Mouse (Mus musculus): ENCODE measurements around the gene Pklr. TPM values are rescaled to one million over a fixed set of nuclear protein-coding genes. Genes with fewer than 3 reads are reported as not detected.

Gene Pklr
- total and polyA plus RNA-seq, 3 experiments, result 53.2 to 185 (median 133) TPM

GRCm38 (mm10) chr3:89106881-89107280 lies 29.1 kb upstream of the Pklr start:
- TF ChIP-seq SMC3 (IDR thresholded peaks at IDR 0.05; ENCODE audit: low read depth, low read length) (no peak), TBP (IDR thresholded peaks at IDR 0.05; ENCODE audit: low read depth, low read length) (peak; percentile 77), SIN3A (IDR thresholded peaks at IDR 0.05; ENCODE audit: low read length) (peak; percentile 48; the same call in 1 of the 2 replicates), USF2 (IDR thresholded peaks at IDR 0.05; ENCODE audit: borderline replicate concordance in 1 of 2, insufficient read depth in 1 of 2, low read depth in 1 of 2, low read length in 2 of 2) (no peak), MEF2A (IDR thresholded peaks at IDR 0.05; ENCODE audit: extremely low read depth, insufficient replicate concordance, low read depth, low read length, poor library complexity, severe bottlenecking) (no peak), ETS1 (IDR thresholded peaks at IDR 0.05; ENCODE audit: low read depth, low read length) (0 out of 2 replicates have a peak, but pooled peaks have one; percentile 45), GATA1 (IDR thresholded peaks at IDR 0.05; ENCODE audit: low read depth, low read length) (peak; percentile 42; the same call in 1 of the 2 replicates), TAL1 (IDR thresholded peaks at IDR 0.05; ENCODE audit: low read length) (no peak), MAFK (IDR thresholded peaks at IDR 0.05; ENCODE audit: borderline replicate concordance, low read depth, low read length) (no peak), EP300 (IDR thresholded peaks at IDR 0.05; ENCODE audit: low read depth in 1 of 2, low read length in 2 of 2) (peak; percentile 43 to 56; a peak in 3 of 4 replicates), USF1 (IDR thresholded peaks at IDR 0.05; ENCODE audit: low read depth, low read length) (no peak), CTCF (IDR thresholded peaks at IDR 0.05 in 2 of 3, conservative IDR thresholded peaks at IDR 0.05 in 1 of 3; ENCODE audit: control insufficient read depth in 1 of 3, insufficient read depth in 1 of 3, low read depth in 2 of 3, low read length in 3 of 3, poor library complexity in 1 of 3, severe bottlenecking in 1 of 3) (no peak), MXI1 (IDR thresholded peaks at IDR 0.05; ENCODE audit: low read depth, low read length) (0 out of 2 replicates have a peak, but pooled peaks have one; percentile 19), HCFC1 (IDR thresholded peaks at IDR 0.05; ENCODE audit: low read depth, low read length) (0 out of 2 replicates have a peak, but pooled peaks have one; percentile 59), MAZ (IDR thresholded peaks at IDR 0.05; ENCODE audit: low read depth, low read length) (no peak), UBTF (IDR thresholded peaks at IDR 0.05; ENCODE audit: borderline replicate concordance, insufficient read depth, low read depth, low read length) (no peak), BHLHE40 (IDR thresholded peaks at IDR 0.05; ENCODE audit: borderline replicate concordance, low read depth, low read length) (no peak), MAX (IDR thresholded peaks at IDR 0.05; ENCODE audit: low read length) (peak; percentile 30; the same call in 1 of the 2 replicates), KAT2A (conservative IDR thresholded peaks at IDR 0.05; ENCODE audit: low read depth, low read length) (no peak), ELF1 (IDR thresholded peaks at IDR 0.05; ENCODE audit: low read depth, low read length) (0 out of 2 replicates have a peak, but pooled peaks have one; percentile 47), NELFE (IDR thresholded peaks at IDR 0.05; ENCODE audit: low read depth, low read length) (no peak), POLR2AphosphoS2 (IDR thresholded peaks at IDR 0.05; ENCODE audit: low read length) (no peak), POLR2A (IDR thresholded peaks at IDR 0.05; ENCODE audit: control insufficient read depth in 1 of 2, insufficient read depth in 1 of 2, low read depth in 1 of 2, low read length in 2 of 2, poor library complexity in 1 of 2) (peak in 1 of 2 experiments; percentile 43; a peak in 1 of 4 replicates)
- Histone ChIP-seq H3K4me1 (ENCODE audit: control insufficient read depth in 1 of 2, insufficient read depth in 2 of 2, low read length in 2 of 2) (peaks cover 15 to 18% of the 10 kb centered on the region in 2 experiments), H3K9me3 (replicated peaks; ENCODE audit: insufficient read depth, low read length) (no peaks in the 10 kb centered on the region), H3K27ac (ENCODE audit: control insufficient read depth, low read depth, low read length) (peak overlapping the region; percentile 80), H3K9ac (ENCODE audit: control insufficient read depth, low read depth, low read length, poor library complexity, severe bottlenecking) (peak overlapping the region; percentile 11), H3K27me3 (ENCODE audit: control insufficient read depth in 1 of 2, insufficient read depth in 2 of 2, low read length in 2 of 2) (no peaks in the 10 kb centered on the region), H3K4me3 (ENCODE audit: control insufficient read depth in 1 of 2, insufficient read depth in 1 of 2, low read depth in 2 of 2, low read length in 2 of 2) (peak overlapping the region in 1 of 2 experiments; percentile 17; a peak in 1 of 4 replicates), H3K36me3 (ENCODE audit: control insufficient read depth in 1 of 2, insufficient read depth in 2 of 2, low read length in 2 of 2) (peaks cover 0 to 20% of the 10 kb centered on the region in 2 experiments; a peak in 2 of 4 replicates), H3K79me2 (ENCODE audit: control insufficient read depth, insufficient read depth, low read length, poor library complexity) (no peaks in the 10 kb centered on the region)
- DNase-seq (ENCODE audit: low read depth, low spot score), result peak; percentile 77

Measured in MEL (cell line).